Mouse (Mus musculus) limb, embryonic 15.5 days (tissue): ENCODE measurements around the gene Sos2. TPM values are rescaled to one million over a fixed set of nuclear protein-coding genes. Genes with fewer than 3 reads are reported as not detected.

Experiments
- ATAC-seq: fragments of 200-750 bp; cut with Nextera tagmentation; 2 replicates; pipeline ENCODE4 v1.8.0; 2017; ENCODE audit warnings: low read depth, moderate TSS enrichment; ENCODE audit not compliant: insufficient number of reproducible peaks, low FRiP score, low TSS enrichment
- H3K27ac ChIP-seq: fragments of 300-500 bp; sonication (generic); 2 replicates; pipeline ENCODE4 v1.5.1; 2015; ENCODE audit warnings: moderate library complexity, mild to moderate bottlenecking, inconsistent platforms
- H3K27me3 ChIP-seq: fragments of 300-500 bp; sonication (generic); 2 replicates; pipeline ENCODE4 v1.6.1; 2015; ENCODE audit warnings: inconsistent platforms
- H3K36me3 ChIP-seq: fragments of 300-500 bp; sonication (generic); 2 replicates; pipeline ENCODE4 v1.6.1; 2015; ENCODE audit warnings: inconsistent platforms
- H3K4me1 ChIP-seq: fragments of 300-500 bp; sonication (generic); 2 replicates; pipeline ENCODE4 v1.6.1; 2015; ENCODE audit warnings: inconsistent platforms
- H3K4me2 ChIP-seq: fragments of 300-500 bp; sonication (generic); 2 replicates; pipeline ENCODE4 v1.6.1; 2015; ENCODE audit warnings: mild to moderate bottlenecking, inconsistent platforms
- H3K4me3 ChIP-seq: fragments of 300-500 bp; sonication (generic); 2 replicates; pipeline ENCODE4 v1.5.1; 2015; ENCODE audit warnings: mild to moderate bottlenecking, inconsistent platforms
- H3K9ac ChIP-seq: fragments of 300-500 bp; sonication (generic); 2 replicates; pipeline ENCODE4 v1.6.1; 2015; ENCODE audit warnings: inconsistent platforms
- H3K9me3 ChIP-seq: fragments of 300-500 bp; sonication (generic); 2 replicates; pipeline ENCODE4 v1.6.1; 2016; ENCODE audit warnings: inconsistent platforms
- WGBS: fragments of 180-500 bp; shearing (Covaris S2); methylation state at CpG from one replicate; pipeline ENCODE4 v1.1.7; 2015; 5-methylcytosine and 5-hydroxymethylcytosine counted together
- polyA plus RNA-seq: library from polyadenylated mRNA; unstranded; fragments of >200 nt; fragmentation: Nextera tagmentation; extraction: Ambion mirVana; gene quantifications from 2 replicates; pipeline ENCODE4 v1.2.1, GENCODE M21; 2015

Sos2 gene
- polyA plus RNA-seq, 1 experiment from 2014 or later: 10.1 TPM

DNA sequence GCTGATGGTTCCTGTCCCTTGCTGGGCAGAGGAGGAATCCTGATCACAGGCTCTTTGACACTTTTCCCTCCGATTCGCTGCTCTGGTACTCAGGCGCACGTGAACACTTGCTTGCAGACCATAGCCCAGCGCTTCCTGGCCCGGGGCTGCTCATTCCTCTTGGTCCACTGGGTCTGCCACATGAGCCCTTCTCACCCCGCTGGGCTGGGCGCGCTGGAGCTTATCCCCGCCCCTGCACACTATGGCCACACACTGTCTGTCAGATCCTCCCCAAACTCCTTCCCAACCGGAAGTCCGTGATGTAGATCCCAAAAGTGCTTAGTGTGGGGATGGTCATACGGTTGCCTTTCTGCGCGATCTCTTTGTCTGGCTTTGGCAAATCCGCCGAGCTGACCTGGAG lies 11.8 kb upstream of the Sos2 start:
- WGBS: 83% methylated on average over 17 of the region's 17 CpGs
- H3K9ac ChIP-seq: no peak overlapping the region
- no peak overlapping the region for H3K4me3 ChIP-seq

DNA sequence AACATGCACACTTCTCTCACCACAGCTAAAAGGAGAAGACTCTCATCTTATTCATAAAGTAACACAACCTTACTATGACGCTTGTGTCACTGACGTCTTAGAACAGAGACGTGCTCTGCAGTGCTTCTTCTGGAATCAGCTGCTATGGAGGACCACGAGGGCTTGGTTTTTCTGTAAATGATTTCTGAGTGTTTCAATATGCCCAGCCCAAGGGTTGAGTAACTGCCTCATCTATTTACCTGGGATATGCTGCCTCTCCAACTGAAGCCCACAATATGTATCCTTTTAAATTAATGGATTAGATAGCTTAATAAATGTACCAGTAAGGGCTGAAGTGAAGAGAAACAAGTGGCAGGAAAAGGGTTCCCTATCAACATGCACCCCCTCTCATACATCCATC lies 9.1 kb upstream of the Sos2 start:
- Histone ChIP-seq H3K9me3 (no peaks in the 10 kb centered on the region), H3K4me2 (no peak overlapping the region), H3K4me1 (peaks cover 4% of the 10 kb centered on the region; the same call in 1 of the 2 replicates), H3K36me3 (no peaks in the 10 kb centered on the region; the same call in 1 of the 2 replicates), H3K27me3 (no peaks in the 10 kb centered on the region), H3K9ac (no peak overlapping the region), H3K27ac (no peak overlapping the region), H3K4me3 (no peak overlapping the region)
- no peak for ATAC-seq
- 91% methylated on average over 4 of the region's 4 CpGs for WGBS

More for the DNA sequence above, 11.8 kb upstream of the Sos2 start:
- no peak for ATAC-seq
- Histone ChIP-seq H3K36me3 (no peaks in the 10 kb centered on the region; the same call in 1 of the 2 replicates), H3K27me3 (no peaks in the 10 kb centered on the region), H3K27ac (no peak overlapping the region), H3K4me1 (0 out of 2 replicates have a peak, but pooled peaks cover under 1% of the 10 kb centered on the region), H3K9me3 (no peaks in the 10 kb centered on the region), H3K4me2 (no peak overlapping the region)

GRCm38 (mm10) chr12:69689094-69689493 lies 7.4 kb upstream of the Sos2 start:
- Histone ChIP-seq H3K27me3 (no peaks in the 10 kb centered on the region), H3K9ac (no peak overlapping the region), H3K4me1 (peaks cover 4% of the 10 kb centered on the region; the same call in 1 of the 2 replicates), H3K36me3 (no peaks in the 10 kb centered on the region; the same call in 1 of the 2 replicates), H3K27ac (0 out of 2 replicates have a peak overlapping the region, but pooled peaks have one; percentile 38), H3K4me2 (no peak overlapping the region), H3K4me3 (no peak overlapping the region), H3K9me3 (no peaks in the 10 kb centered on the region)
- no peak for ATAC-seq

GRCm38 (mm10) chr12:69688368-69688767 lies 6.7 kb upstream of the Sos2 start:
- H3K27me3 ChIP-seq: no peaks in the 10 kb centered on the region
- no peak overlapping the region for H3K4me2 ChIP-seq
- H3K4me1 ChIP-seq: peaks cover 8% of the 10 kb centered on the region
- no peaks in the 10 kb centered on the region; the same call in 1 of the 2 replicates for H3K36me3 ChIP-seq
- H3K9ac ChIP-seq: no peak overlapping the region
- peak overlapping the region; percentile 11; the same call in 1 of the 2 replicates for H3K27ac ChIP-seq
- 25% methylated on average over 2 of the region's 2 CpGs for WGBS
- H3K4me3 ChIP-seq: no peak overlapping the region
- no peak for ATAC-seq
- no peaks in the 10 kb centered on the region for H3K9me3 ChIP-seq

DNA sequence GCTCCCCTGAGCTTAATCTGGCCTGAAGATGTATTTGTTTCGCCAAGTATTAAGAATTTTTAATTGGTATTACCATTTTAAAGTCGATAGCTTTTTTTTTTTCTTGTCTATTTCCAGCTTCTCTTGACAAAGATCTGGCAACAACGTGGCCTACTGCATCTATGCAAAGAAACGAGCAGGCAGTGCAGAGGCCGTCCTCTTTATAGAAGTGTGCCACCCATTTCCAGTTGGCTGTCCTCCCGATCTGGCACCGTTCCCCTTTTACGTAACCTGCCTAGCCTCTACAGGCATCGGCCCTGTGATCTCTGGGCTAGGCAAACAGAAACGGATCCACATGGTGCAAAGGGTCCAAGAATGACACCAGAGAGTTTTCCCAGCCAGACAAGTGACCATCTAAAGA lies 1.9 kb upstream of the Sos2 start:
- Histone ChIP-seq H3K4me3 (no peak overlapping the region), H3K9ac (no peak overlapping the region), H3K27me3 (no peaks in the 10 kb centered on the region), H3K4me2 (peak overlapping the region; percentile 67; the same call in 1 of the 2 replicates), H3K27ac (no peak overlapping the region), H3K9me3 (no peaks in the 10 kb centered on the region), H3K4me1 (peaks cover 24% of the 10 kb centered on the region), H3K36me3 (no peaks in the 10 kb centered on the region)
- no peak for ATAC-seq
- WGBS: 23% methylated on average over 10 of the region's 10 CpGs

DNA sequence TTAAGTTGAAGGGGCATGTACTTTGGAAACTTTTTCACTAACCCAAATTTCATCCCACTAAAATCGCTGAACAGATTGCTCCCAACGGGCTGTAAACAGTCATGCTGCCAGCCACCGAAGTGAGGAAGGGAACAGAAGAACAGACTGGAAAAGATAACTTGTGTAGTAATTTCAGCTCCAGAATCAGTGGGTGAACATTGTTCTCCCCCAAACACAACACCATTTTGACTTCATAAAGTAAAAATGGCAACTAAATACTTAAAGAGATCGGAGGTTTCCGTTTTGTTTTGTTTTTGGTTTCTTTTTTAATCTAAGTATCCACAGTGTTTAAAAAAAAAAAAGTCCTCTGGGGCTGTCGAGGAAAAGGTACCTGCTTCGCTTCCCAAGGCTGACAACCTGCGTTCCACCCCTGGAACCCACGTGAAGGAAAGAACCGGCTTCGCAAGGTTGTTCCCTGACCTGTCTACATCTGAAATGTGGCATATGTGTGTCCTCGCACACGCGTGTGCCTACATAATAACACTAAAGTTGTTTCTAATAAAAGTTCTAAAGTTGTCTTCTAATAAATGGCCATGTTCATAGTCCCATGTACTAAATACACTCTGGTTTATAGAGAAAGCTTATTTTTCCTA lies 1.3 kb upstream of the Sos2 start:
- Histone ChIP-seq H3K9me3 (no peaks in the 10 kb centered on the region), H3K9ac (no peak overlapping the region), H3K27me3 (no peaks in the 10 kb centered on the region), H3K4me2 (peak overlapping the region; percentile 67), H3K27ac (peak overlapping the region; percentile 54; the same call in 1 of the 2 replicates), H3K36me3 (no peaks in the 10 kb centered on the region), H3K4me3 (peak overlapping the region; percentile 66), H3K4me1 (peaks cover 20% of the 10 kb centered on the region)
- no peak for ATAC-seq
- 31% methylated on average over 14 of the region's 14 CpGs for WGBS

DNA sequence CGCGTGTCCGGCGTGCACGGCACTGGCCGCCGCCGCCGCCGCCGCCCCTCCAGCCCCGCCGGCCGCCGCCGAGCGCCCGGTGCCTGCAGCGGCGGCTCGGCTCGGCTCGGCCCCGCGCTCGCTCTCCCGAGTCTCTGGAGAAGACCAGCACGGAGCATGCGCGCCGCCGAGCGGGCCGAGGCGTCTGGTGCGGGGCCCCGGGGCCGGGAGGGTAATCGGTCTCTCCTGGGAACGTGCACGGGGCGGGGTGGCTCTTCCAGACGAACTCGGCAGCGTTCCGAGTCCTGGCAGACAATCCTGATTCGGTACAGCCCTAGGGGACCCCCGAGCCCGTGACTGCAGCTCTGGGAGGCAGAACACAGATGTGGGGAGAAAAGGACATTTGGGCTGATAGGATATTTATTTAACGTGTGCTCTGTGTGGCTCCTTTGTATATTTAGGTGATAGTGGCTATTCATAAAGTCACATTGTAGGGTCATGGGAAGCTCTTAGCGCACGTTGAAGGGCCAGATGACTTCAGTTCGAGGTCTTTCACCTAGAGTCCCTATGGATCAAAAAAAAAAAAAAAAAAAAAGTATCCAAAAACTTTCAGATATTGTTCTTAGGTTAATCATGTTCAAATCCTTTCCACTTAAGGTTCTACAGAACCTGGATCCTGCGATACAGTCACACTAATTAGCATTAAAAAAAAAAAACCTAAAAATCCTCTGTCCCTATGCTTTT lies 574 bp upstream of the Sos2 start:
- under 1% methylated on average over 29 of the region's 54 CpGs for WGBS
- H3K4me3 ChIP-seq: peak overlapping the region; percentile 66
- H3K27me3 ChIP-seq: no peaks in the 10 kb centered on the region
- no peaks in the 10 kb centered on the region for H3K9me3 ChIP-seq
- H3K4me2 ChIP-seq: peak overlapping the region; percentile 67
- no peaks in the 10 kb centered on the region for H3K36me3 ChIP-seq
- H3K9ac ChIP-seq: peak overlapping the region; percentile 98
- peaks cover 20% of the 10 kb centered on the region for H3K4me1 ChIP-seq
- peak; percentile 83 for ATAC-seq
- H3K27ac ChIP-seq: peak overlapping the region; percentile 97

DNA sequence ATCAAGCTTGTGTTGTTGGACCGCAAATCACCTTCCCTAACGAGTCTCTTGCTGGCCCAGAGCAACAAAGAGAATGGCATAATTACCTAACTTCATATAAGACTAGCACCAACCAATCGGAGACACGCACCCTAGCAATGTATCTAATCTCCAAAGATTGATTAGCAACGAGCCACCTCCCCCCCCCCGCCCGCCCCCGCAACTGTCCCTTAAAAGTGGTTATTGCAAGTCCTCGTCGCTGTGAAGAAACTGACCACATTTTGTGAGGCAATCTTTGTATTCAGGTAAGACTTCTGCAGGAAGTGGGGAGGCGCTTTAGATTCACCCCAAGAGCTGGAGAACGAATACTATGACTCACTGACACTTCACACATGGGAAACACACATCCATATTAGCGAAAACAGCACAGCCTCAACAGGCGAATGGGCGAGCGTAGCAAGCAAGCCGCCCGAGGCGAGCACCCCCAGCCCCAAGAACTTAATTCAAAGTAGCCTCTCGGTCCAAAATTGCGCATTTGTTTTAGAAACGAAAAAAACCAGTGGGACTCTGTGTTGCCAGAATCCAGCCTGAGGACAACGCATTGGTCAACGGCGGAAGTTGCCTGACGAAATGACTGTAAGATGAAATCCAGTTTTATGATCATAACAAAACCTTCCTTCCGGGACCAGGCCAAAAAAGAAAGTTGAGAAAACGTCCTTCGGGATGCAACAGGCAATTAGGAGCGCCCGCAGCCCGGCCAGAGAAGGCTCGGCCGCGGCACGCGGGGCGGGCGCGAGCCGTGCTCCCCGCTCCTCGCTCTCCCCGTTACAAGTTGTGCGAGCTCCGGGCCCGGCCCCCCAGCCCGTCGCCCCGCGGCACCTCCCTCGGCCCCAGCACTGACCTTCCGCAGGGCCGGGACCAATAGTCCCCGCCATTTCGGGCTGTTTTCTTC lies 752 bp downstream of the Sos2 start:
- peak; percentile 42 for ATAC-seq
- Histone ChIP-seq H3K4me2 (peak overlapping the region; percentile 67), H3K36me3 (no peaks in the 10 kb centered on the region), H3K4me3 (peak overlapping the region; percentile 66), H3K27ac (peak overlapping the region; percentile 97), H3K4me1 (peaks cover 20% of the 10 kb centered on the region), H3K9me3 (no peaks in the 10 kb centered on the region), H3K9ac (peak overlapping the region; percentile 98), H3K27me3 (no peaks in the 10 kb centered on the region)
- under 1% methylated on average over 55 of the region's 56 CpGs for WGBS

DNA sequence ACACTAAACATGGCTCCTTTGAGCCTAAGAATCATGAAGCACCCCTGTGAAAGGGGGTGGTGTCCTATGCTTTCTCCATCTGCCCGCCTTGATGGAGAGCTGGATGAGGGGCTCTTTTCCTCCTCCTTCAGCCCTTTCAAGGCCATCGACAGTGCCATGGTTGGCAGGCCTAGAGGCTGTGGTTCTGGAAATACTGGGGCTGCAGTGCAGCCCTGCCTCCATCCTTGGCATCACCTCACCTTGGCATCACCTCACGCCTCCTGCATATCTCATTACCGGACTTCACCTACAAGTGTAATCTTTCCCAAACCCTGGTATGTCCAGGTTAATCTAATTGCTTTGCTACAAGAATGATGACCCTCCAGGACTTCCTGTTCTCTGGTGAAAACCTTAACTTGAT lies 5.5 kb downstream of the Sos2 start:
- Histone ChIP-seq H3K27ac (no peak overlapping the region), H3K27me3 (no peaks in the 10 kb centered on the region), H3K36me3 (peaks cover 4% of the 10 kb centered on the region; the same call in 1 of the 2 replicates), H3K4me3 (no peak overlapping the region), H3K9me3 (no peaks in the 10 kb centered on the region), H3K9ac (no peak overlapping the region), H3K4me2 (no peak overlapping the region), H3K4me1 (peaks cover 17% of the 10 kb centered on the region)
- ATAC-seq: no peak
- 80% methylated on average over 4 of the region's 4 CpGs for WGBS

GRCm38 (mm10) chr12:69674576-69675537 lies 6.8 kb downstream of the Sos2 start:
- no peak for ATAC-seq
- H3K4me2 ChIP-seq: no peak overlapping the region
- H3K9ac ChIP-seq: no peak overlapping the region
- no peaks in the 10 kb centered on the region for H3K27me3 ChIP-seq
- no peaks in the 10 kb centered on the region for H3K9me3 ChIP-seq
- no peak overlapping the region for H3K27ac ChIP-seq
- H3K4me3 ChIP-seq: no peak overlapping the region
- H3K36me3 ChIP-seq: peaks cover 4% of the 10 kb centered on the region; the same call in 1 of the 2 replicates
- H3K4me1 ChIP-seq: peaks cover 9% of the 10 kb centered on the region
- 80% methylated on average over 10 of the region's 10 CpGs for WGBS

GRCm38 (mm10) chr12:69674176-69674575 lies 7.5 kb downstream of the Sos2 start:
- no peak for ATAC-seq
- Histone ChIP-seq H3K4me1 (peaks cover 8% of the 10 kb centered on the region), H3K4me3 (no peak overlapping the region), H3K27ac (no peak overlapping the region), H3K9ac (no peak overlapping the region), H3K4me2 (no peak overlapping the region), H3K27me3 (no peaks in the 10 kb centered on the region), H3K36me3 (peaks cover 4% of the 10 kb centered on the region; the same call in 1 of the 2 replicates), H3K9me3 (no peaks in the 10 kb centered on the region)
- WGBS: 53% methylated on average over 1 of the region's 1 CpGs
